Mouse (Mus musculus) liver, embryonic 14.5 days (tissue): Measurements from ENCODE around the gene Rpl23a. TPM values are rescaled to one million over a fixed set of nuclear protein-coding genes. Genes with fewer than 3 reads are reported as not detected.
A peak's percentile ranks its signal among the peaks of the same experiment; 100 is the strongest.

ENCODE experiments used
- ATAC-seq: fragments of 200-750 bp; cut with Nextera tagmentation; 2 replicates; pipeline ENCODE4 v1.8.0; 2017; ENCODE audit warnings: moderate number of reproducible peaks, mild to moderate bottlenecking, moderate library complexity; ENCODE audit not compliant: insufficient read depth
- DNase-seq, 3 experiments: peaks; one replicate each; pipeline ENCODE4 v3.0.0-alpha.2; 2012 to 2013; ENCODE audit warnings: low read depth in 3 of 3, low spot score in 3 of 3
- H3K27ac ChIP-seq: fragments of 300-500 bp; sonication (generic); 2 replicates; pipeline ENCODE4 v1.5.1; 2014; ENCODE audit warnings: moderate library complexity, mild to moderate bottlenecking, control low read depth, inconsistent platforms
- H3K27me3 ChIP-seq: fragments of 300-500 bp; sonication (generic); 2 replicates; pipeline ENCODE4 v1.6.1; 2014; ENCODE audit warnings: mild to moderate bottlenecking, low read length, moderate library complexity; ENCODE audit not compliant: control insufficient read depth, insufficient read depth
- H3K36me3 ChIP-seq: fragments of 300-500 bp; sonication (generic); replicated peaks from 2 replicates; pipeline ENCODE4 v1.6.1; 2014; ENCODE audit warnings: low read depth; ENCODE audit not compliant: control insufficient read depth, insufficient read depth
- H3K4me1 ChIP-seq, 2 experiments: fragments of 200-500 bp in 1 of 2; fragments of 300-500 bp in 1 of 2; sonication (generic) in 1 of 2; replicated peaks; 2 replicates each; pipeline ENCODE4 v1.6.1; 2012 to 2014; ENCODE audit warnings: antibody characterized with exemption in 1 of 2, inconsistent platforms in 1 of 2, low read length in 1 of 2; ENCODE audit not compliant: control insufficient read depth in 2 of 2, insufficient read depth in 2 of 2
- H3K4me2 ChIP-seq: fragments of 300-500 bp; sonication (generic); 2 replicates; pipeline ENCODE4 v1.6.1; 2014; ENCODE audit warnings: low read depth, mild to moderate bottlenecking, control low read depth, moderate library complexity
- H3K4me3 ChIP-seq, 2 experiments: fragments of 200-500 bp in 1 of 2; fragments of 300-500 bp in 1 of 2; sonication (generic) in 1 of 2; 2 replicates each; pipeline ENCODE4 v1.5.1; 2012 to 2014; ENCODE audit warnings: low read depth in 2 of 2, low read length in 2 of 2, mild to moderate bottlenecking in 2 of 2, control low read depth in 1 of 2, inconsistent platforms in 1 of 2, moderate library complexity in 1 of 2; ENCODE audit not compliant: insufficient read depth in 1 of 2
- H3K9ac ChIP-seq: fragments of 300-500 bp; sonication (generic); replicated peaks from 2 replicates; pipeline ENCODE4 v1.6.1; 2014; ENCODE audit warnings: mild to moderate bottlenecking, control low read depth, moderate library complexity
- H3K9me3 ChIP-seq: fragments of 300-500 bp; sonication (generic); 2 replicates; pipeline ENCODE4 v1.6.1; 2016; ENCODE audit warnings: low read length, mixed read lengths; ENCODE audit not compliant: control insufficient read depth
- CTCF ChIP-seq: IDR thresholded peaks from 2 replicates; pipeline ENCODE4 v1.5.1; 2016; ENCODE audit warnings: antibody characterized with exemption, low read depth, control low read depth
- EP300 ChIP-seq: IDR thresholded peaks from 2 replicates; pipeline ENCODE4 v1.6.1; 2016; ENCODE audit warnings: antibody characterized with exemption, low read depth
- whole genome bisulfite sequencing: fragments of 180-500 bp; shearing (Covaris S2); extraction: QIAGEN DNeasy Blood & Tissue Kit; methylation state at CpG from one replicate; pipeline ENCODE4 v1.1.7; 2014; ENCODE audit not compliant: insufficient replicate concordance; 5-methylcytosine and 5-hydroxymethylcytosine counted together
- polyA plus RNA-seq, 2 experiments: library from polyadenylated mRNA; depleted of rRNA in 1 of 2; stranded (reverse) in 1 of 2; unstranded in 1 of 2; fragments of >200 nt; fragmentation: Nextera tagmentation in 1 of 2; extraction: Ambion mirVana in 1 of 2; gene quantifications; 2 replicates each; pipeline versions ENCODE4 v1.2.1 to v1.2.3; 2012 to 2014

Gene Rpl23a
- polyA plus RNA-seq, 2 experiments: 1,100 to 1,347 TPM

DNA sequence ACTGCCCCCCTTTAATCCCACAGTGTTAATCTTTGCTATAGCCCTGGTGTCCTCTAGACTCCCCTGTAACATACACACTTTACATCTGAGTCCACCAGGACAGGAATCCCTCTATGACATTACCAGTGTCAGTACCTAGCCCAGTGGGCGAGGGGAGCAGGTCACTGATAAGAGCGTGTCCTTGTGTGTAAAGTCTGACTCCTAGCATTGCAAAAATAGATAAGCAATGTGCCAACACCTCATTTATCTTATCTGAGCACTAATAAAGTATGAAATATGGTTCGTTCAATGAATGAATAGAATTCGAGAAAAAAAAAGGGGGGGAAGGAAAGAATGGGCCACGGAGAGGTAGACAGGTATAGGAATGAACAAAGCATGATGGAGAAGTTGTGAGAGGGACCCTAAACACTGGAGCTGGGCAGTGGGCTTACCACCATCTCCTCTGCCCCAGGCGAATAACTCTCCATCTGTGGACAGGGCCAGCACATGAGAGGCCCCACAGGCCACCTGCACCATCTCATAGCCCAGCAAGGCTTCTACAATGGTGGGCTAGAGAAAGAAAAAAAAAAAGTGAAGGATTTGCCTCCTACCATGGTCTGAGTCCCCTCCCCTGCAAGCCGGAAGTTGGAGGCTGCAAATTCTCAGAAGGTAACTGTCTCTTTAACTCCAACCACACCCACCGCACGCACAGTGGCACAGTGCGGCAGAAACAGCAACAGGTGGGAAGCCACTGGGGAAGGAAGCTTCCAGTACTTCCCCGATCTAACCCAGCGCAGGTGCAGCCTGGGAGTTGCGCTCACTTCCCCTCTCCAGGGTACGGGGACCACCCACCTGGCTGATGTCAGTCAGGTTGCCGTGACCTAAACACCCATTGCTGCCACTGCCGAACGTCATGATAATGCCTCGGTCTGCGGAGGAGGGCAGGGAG lies 14.6 kb downstream of the Rpl23a start:
- Histone ChIP-seq H3K27me3 (no peaks in the 10 kb centered on the region), H3K4me1 (peaks cover 36 to 44% of the 10 kb centered on the region in 2 experiments), H3K9me3 (no peaks in the 10 kb centered on the region), H3K4me2 (peak overlapping the region; percentile 70), H3K4me3 (peak overlapping the region; percentile 52 to 69), H3K9ac (peak overlapping the region; percentile 55), H3K27ac (peak overlapping the region; percentile 71), H3K36me3 (no peaks in the 10 kb centered on the region)
- 13% methylated on average over 19 of the region's 19 CpGs for WGBS
- peak in 2 of 3 experiments; percentile 66 to 70 for DNase-seq
- TF ChIP-seq EP300: peak; percentile 80
- no peak for TF ChIP-seq CTCF
- ATAC-seq: peak; percentile 65

DNA sequence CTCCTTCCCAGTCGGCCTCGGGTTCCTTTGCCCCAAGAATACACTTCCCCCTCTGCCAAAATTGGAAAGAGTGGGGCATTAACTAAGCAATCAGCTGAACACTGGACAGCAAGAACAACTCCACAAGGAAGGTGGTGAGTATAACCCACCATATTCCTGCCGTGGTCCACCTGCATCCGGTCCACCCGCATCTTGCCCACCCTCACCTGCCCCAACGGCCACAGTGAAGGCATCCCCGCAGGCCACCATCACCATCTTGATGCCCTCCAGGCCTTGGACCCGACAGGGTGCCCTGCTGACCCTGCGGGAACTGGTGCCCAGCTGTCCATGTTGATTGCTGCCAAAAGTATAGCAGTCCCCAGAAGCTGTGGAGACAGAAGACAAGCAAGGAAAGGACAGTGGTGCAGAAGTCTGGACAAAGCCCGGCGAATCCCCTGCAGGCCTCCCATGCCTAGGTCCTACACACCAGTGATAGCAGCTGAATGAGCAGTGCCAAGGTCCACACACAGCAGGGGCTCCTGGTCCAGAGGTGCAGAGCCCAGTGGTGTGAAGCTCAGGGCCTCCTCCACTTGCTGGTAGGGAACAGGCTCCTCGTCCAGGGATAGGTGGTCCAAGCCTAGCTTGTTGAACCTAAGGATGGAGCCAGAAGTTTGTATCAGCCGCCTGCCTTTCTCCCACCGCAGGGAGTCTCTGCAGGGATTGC lies 16.0 kb downstream of the Rpl23a start:
- Histone ChIP-seq H3K4me3 (no peak overlapping the region), H3K9me3 (no peaks in the 10 kb centered on the region), H3K36me3 (no peaks in the 10 kb centered on the region), H3K27me3 (no peaks in the 10 kb centered on the region), H3K4me1 (peaks cover 45 to 48% of the 10 kb centered on the region in 2 experiments), H3K27ac (peak overlapping the region; percentile 71), H3K9ac (no peak overlapping the region; the same call in 1 of the 2 replicates), H3K4me2 (peak overlapping the region; percentile 70)
- TF ChIP-seq EP300 (no peak), CTCF (no peak)
- no peak for ATAC-seq
- no peak for DNase-seq
- 84% methylated on average over 14 of the region's 14 CpGs for WGBS

DNA sequence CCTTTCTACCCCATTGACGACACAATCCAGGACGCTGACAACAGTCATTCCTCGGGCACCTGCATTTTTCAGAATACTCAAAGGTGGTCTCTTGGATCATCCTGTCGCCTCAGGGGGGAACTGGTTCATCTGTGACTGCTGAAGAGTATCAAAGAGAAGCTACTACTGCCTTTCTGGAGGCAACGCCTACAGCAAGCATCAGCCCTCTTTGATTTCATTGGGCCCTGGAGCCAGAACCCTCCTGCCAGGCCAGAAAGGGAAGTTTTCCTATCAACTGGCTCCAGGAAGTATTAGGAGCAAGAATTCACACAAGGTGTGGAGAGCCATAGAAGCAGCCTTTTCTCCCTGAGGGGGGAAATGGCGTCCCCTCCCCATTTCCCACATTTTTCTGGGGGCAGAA lies 16.7 kb downstream of the Rpl23a start:
- peak overlapping the region; percentile 15; the same call in 1 of the 2 replicates for H3K27ac ChIP-seq
- H3K36me3 ChIP-seq: peaks cover 5% of the 10 kb centered on the region
- TF ChIP-seq CTCF (no peak), EP300 (no peak)
- no peaks in the 10 kb centered on the region for H3K27me3 ChIP-seq
- peak overlapping the region; percentile 98 for H3K4me2 ChIP-seq
- H3K4me1 ChIP-seq: peaks cover 45 to 50% of the 10 kb centered on the region in 2 experiments
- H3K9ac ChIP-seq: 0 out of 2 replicates have a peak overlapping the region, but pooled peaks have one; percentile 21
- ATAC-seq: no peak
- H3K4me3 ChIP-seq: no peak overlapping the region
- no peaks in the 10 kb centered on the region for H3K9me3 ChIP-seq
- no peak for DNase-seq
- WGBS: 65% methylated on average over 6 of the region's 6 CpGs

DNA sequence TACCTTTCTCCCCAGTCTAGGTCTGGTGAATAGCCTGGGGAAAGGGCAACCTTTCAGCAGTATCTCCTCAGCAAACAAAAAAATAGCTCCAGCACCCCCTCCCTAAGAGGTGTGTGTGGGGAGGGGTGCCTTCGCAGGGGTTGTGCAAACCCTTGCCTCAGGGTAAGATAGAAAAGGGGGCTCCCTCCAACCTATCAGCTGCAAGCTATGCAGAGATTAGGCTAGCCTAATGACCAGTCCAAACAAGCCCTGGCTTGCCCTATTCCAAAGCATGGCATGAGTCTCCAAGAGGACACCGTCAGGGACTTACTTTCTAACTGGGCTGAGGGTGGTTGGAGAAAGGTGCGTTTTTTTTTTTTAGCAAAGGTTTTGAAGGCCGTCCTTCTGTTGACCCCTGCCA lies 17.2 kb downstream of the Rpl23a start:
- peak overlapping the region; percentile 98 for H3K4me2 ChIP-seq
- no peak overlapping the region; the same call in 1 of the 2 replicates for H3K27ac ChIP-seq
- H3K4me3 ChIP-seq: peak overlapping the region in 1 of 2 experiments; percentile 93; a peak in 2 of 4 replicates
- H3K36me3 ChIP-seq: peaks cover 9% of the 10 kb centered on the region
- no peaks in the 10 kb centered on the region for H3K9me3 ChIP-seq
- WGBS: 50% methylated on average over 4 of the region's 4 CpGs
- peak overlapping the region; percentile 95 for H3K9ac ChIP-seq
- no peak for DNase-seq
- H3K27me3 ChIP-seq: no peaks in the 10 kb centered on the region
- H3K4me1 ChIP-seq: peaks cover 45 to 50% of the 10 kb centered on the region in 2 experiments
- TF ChIP-seq CTCF (no peak), EP300 (no peak)
- no peak for ATAC-seq

DNA sequence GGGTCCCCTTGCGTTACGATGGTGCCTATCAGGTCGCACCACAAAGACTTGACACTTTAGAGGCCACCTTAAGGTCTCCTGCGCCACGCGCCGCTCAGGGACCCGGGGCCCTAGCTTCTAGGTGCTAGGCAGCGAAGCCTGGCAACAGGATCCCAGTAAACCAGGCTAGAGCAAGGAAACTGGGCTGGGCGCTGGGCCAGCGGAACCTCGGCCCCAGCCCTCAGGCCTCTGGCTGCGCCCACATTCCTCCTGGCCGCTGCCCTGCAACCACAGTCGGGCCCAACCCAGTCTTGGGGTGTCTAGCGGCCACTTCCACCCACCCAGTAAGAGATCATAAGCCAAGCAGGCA lies 17.6 kb downstream of the Rpl23a start:
- peak overlapping the region; percentile 72 for H3K27ac ChIP-seq
- H3K4me2 ChIP-seq: peak overlapping the region; percentile 98
- H3K4me3 ChIP-seq: peak overlapping the region; percentile 74 to 93
- WGBS: 3% methylated on average over 16 of the region's 16 CpGs
- H3K27me3 ChIP-seq: no peaks in the 10 kb centered on the region
- TF ChIP-seq CTCF: no peak
- TF ChIP-seq EP300: no peak
- ATAC-seq (peak; percentile 21), DNase-seq (no peak)
- H3K9me3 ChIP-seq: no peaks in the 10 kb centered on the region
- H3K9ac ChIP-seq: peak overlapping the region; percentile 95
- H3K4me1 ChIP-seq: peaks cover 45 to 50% of the 10 kb centered on the region in 2 experiments
- H3K36me3 ChIP-seq: peaks cover 11% of the 10 kb centered on the region
